Mouse (Mus musculus): ENCODE measurements around the gene Sema3g.

Sema3g gene

GRCm38 (mm10) chr14:31233070-31233995 is 15.7 kb downstream of the Sema3g start:
- WGBS, result 83% methylated on average over 14 of the region's 14 CpGs

- 10% methylated on average over 11 of the region's 11 CpGs for WGBS
Measured at GRCm38 (mm10) chr14:31233996-31234591, 16.4 kb downstream of the Sema3g start.

GRCm38 (mm10) chr14:31237101-31237882 is 19.6 kb downstream of the Sema3g start:
- WGBS, result 82% methylated on average over 7 of the region's 7 CpGs

- WGBS, result 59% methylated on average over 3 of the region's 3 CpGs
Measured at GRCm38 (mm10) chr14:31240528-31240927, 22.9 kb downstream of the Sema3g start.

GRCm38 (mm10) chr14:31244777-31245176 is 27.1 kb downstream of the Sema3g start:
- WGBS, result 79% methylated on average over 1 of the region's 1 CpGs

- WGBS, result 80% methylated on average over 1 of the region's 1 CpGs
Measured at GRCm38 (mm10) chr14:31245946-31246345, 28.3 kb downstream of the Sema3g start.

- 94% methylated on average over 6 of the region's 6 CpGs for WGBS
Measured at GRCm38 (mm10) chr14:31248396-31248795, 30.7 kb downstream of the Sema3g start.

- WGBS, result 15% methylated on average over 38 of the region's 38 CpGs
Measured at GRCm38 (mm10) chr14:31250222-31251083, 32.8 kb downstream of the Sema3g start.

- under 1% methylated on average over 74 of the region's 75 CpGs for WGBS
Measured at GRCm38 (mm10) chr14:31251084-31251604, 33.5 kb downstream of the Sema3g start, which contains the start of the genes Phf7 and Bap1. Phf7 (minus strand) TSS chr14:31251317. Bap1 (plus strand) TSS chr14:31251450.

- under 1% methylated on average over 18 of the region's 18 CpGs for WGBS
Measured at GRCm38 (mm10) chr14:31251626-31252025, 34.0 kb downstream of the Sema3g start.

GRCm38 (mm10) chr14:31252091-31252490 is 34.4 kb downstream of the Sema3g start:
- WGBS, result 84% methylated on average over 5 of the region's 5 CpGs

- 93% methylated on average over 14 of the region's 14 CpGs for WGBS
Measured at GRCm38 (mm10) chr14:31258476-31259050, 40.9 kb downstream of the Sema3g start.

- WGBS, result 96% methylated on average over 4 of the region's 4 CpGs
Measured at GRCm38 (mm10) chr14:31260374-31260773, 42.7 kb downstream of the Sema3g start.

- 94% methylated on average over 9 of the region's 9 CpGs for WGBS
Measured at GRCm38 (mm10) chr14:31260932-31261331, 43.3 kb downstream of the Sema3g start.

- WGBS, result 66% methylated on average over 11 of the region's 11 CpGs
Measured at GRCm38 (mm10) chr14:31267649-31268048, 50.0 kb downstream of the Sema3g start.

GRCm38 (mm10) chr14:31268301-31269001 is 50.8 kb downstream of the Sema3g start:
- WGBS, result 36% methylated on average over 9 of the region's 9 CpGs

GRCm38 (mm10) chr14:31269456-31270100 is 51.9 kb downstream of the Sema3g start:
- WGBS, result 20% methylated on average over 27 of the region's 28 CpGs

GRCm38 (mm10) chr14:31271121-31271520 is 53.5 kb downstream of the Sema3g start:
- WGBS, result 94% methylated on average over 6 of the region's 6 CpGs

GRCm38 (mm10) chr14:31272164-31272563 is 54.5 kb downstream of the Sema3g start:
- 27% methylated on average over 7 of the region's 7 CpGs for WGBS
